Mouse (Mus musculus) heart, postnatal 0 days (tissue): ENCODE results near the gene Arid5a. TPM values are rescaled to one million over a fixed set of nuclear protein-coding genes. Genes with fewer than 3 reads are reported as not detected.

Experiments used
- ATAC-seq: fragments of 200-750 bp; cut with Nextera tagmentation; 2 replicates; pipeline ENCODE4 v1.8.0; 2017; ENCODE audit warnings: low read depth, moderate number of reproducible peaks, moderate library complexity; ENCODE audit not compliant: insufficient read depth
- DNase-seq: peaks from one replicate; pipeline ENCODE4 v3.0.0-alpha.2; 2016; ENCODE audit warnings: low spot score
- H3K27ac ChIP-seq: fragments of 300-500 bp; sonication (generic); 2 replicates; pipeline ENCODE4 v1.5.1; 2014; ENCODE audit warnings: low read depth, mild to moderate bottlenecking
- H3K27me3 ChIP-seq: fragments of 300-500 bp; sonication (generic); 2 replicates; pipeline ENCODE4 v1.6.1; 2014; ENCODE audit warnings: low read length, mixed read lengths; ENCODE audit not compliant: control insufficient read depth, insufficient read depth
- H3K36me3 ChIP-seq: fragments of 300-500 bp; sonication (generic); replicated peaks from 2 replicates; pipeline ENCODE4 v1.6.1; 2014; ENCODE audit warnings: low read length, mixed read lengths; ENCODE audit not compliant: control insufficient read depth, insufficient read depth
- H3K4me1 ChIP-seq: fragments of 300-500 bp; sonication (generic); 2 replicates; pipeline ENCODE4 v1.6.1; 2014; ENCODE audit warnings: antibody characterized with exemption; ENCODE audit not compliant: control insufficient read depth, insufficient read depth
- H3K4me2 ChIP-seq: fragments of 300-500 bp; sonication (generic); 2 replicates; pipeline ENCODE4 v1.6.1; 2014; ENCODE audit warnings: low read depth, mild to moderate bottlenecking, low read length, moderate library complexity
- H3K4me3 ChIP-seq: fragments of 300-500 bp; sonication (generic); 2 replicates; pipeline ENCODE4 v1.5.1; 2014; ENCODE audit warnings: low read depth, low read length
- H3K9ac ChIP-seq: fragments of 300-500 bp; sonication (generic); replicated peaks from 2 replicates; pipeline ENCODE4 v1.6.1; 2014; ENCODE audit warnings: low read depth, low read length, mixed read lengths
- H3K9me3 ChIP-seq: fragments of 300-500 bp; sonication (generic); replicated peaks from 2 replicates; pipeline ENCODE4 v1.6.1; 2016; ENCODE audit warnings: low read length; ENCODE audit not compliant: control insufficient read depth
- CTCF ChIP-seq: IDR thresholded peaks from 2 replicates; pipeline ENCODE4 v1.5.1; 2016; ENCODE audit warnings: antibody characterized with exemption, control low read depth, low read depth
- EP300 ChIP-seq: IDR thresholded peaks from 2 replicates; pipeline ENCODE4 v1.6.1; 2016; ENCODE audit warnings: antibody characterized with exemption, low read depth
- WGBS: fragments of 180-500 bp; shearing (Covaris S2); extraction: QIAGEN DNeasy Blood & Tissue Kit; methylation state at CpG from one replicate; pipeline ENCODE4 v1.1.7; 2014; 5-methylcytosine and 5-hydroxymethylcytosine counted together
- microRNA-seq: library from miRNA; unstranded; fragments of <30 nt; microRNA quantifications from one replicate; pipeline ENCODE4, GENCODE M21; 2016
- polyA plus RNA-seq: library from polyadenylated mRNA; unstranded; fragments of >200 nt; fragmentation: Nextera tagmentation; extraction: Ambion mirVana; gene quantifications from 2 replicates; pipeline ENCODE4 v1.2.1, GENCODE M21; 2015
- total RNA-seq: library from RNA; depleted of rRNA; stranded (reverse); fragments of >200 nt; gene quantifications from 2 replicates; pipeline ENCODE4 v1.2.3, GENCODE M21; 2014; ENCODE audit warnings: low replicate concordance; rRNA removed

The Arid5a gene
- total and polyA plus RNA-seq, 2 experiments from 2014 or later: 8.5 to 13.7 TPM

DNA sequence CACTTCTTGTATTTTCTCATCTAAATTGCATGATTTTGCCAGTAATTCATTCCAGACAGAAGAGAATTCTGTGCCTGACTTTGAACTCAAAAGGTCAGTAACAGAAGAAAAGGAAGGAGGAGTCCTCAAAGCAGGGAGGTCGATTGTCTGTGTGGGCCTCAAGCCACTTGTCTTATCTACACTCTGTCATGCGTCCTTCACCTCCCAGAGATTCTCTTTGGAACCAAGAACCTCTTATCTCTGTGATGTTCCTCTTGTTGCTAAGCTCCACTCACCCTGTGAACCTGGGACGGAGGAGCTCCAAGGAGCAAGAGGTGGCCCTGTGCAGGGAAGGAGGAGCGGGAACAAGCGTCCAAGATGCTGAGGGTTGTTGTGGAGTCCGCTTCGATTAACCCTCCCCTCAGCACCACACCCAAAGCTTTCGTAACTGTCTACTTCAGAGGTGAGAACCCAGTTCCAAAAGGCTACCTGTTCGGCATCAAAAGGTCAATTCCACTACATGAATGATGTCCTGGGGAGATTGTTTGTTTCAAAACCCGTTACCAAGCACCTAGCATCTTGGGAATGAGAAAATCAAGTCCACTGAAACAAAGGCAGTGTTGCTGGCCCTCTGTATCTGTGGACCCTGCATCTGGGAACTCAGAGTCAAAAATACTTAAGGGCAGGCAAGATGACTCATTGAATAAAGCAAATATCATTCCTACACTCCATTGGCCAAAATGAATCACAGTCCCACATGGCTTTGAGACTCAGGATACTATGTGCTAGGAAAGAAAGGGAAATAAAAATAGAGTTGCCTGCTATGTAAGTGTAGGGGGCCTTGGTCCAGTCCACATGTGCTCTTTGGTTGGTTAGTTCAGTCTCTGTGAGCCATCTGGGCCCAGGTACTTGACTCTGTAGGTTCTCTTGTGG, 64.7 kb downstream of the Arid5a start, which contains the start of gene Fer1l5:
Gene Fer1l5 (plus strand): TSS at position 358 of the 912 bp plus-strand sequence.
- Histone ChIP-seq H3K4me3 (no peak within 1 kb of the TSS), H3K27me3 (no peaks in the 10 kb centered on the region), H3K36me3 (no peaks in the 10 kb centered on the region), H3K4me1 (peaks cover 11% of the 10 kb centered on the region), H3K9ac (no peak within 1 kb of the TSS), H3K9me3 (no peaks in the 10 kb centered on the region), H3K4me2 (no peak within 1 kb of the TSS), H3K27ac (no peak within 1 kb of the TSS)
- WGBS: 69% methylated on average over 10 of the region's 10 CpGs
- DNase-seq (no peak), ATAC-seq (no peak)
- TF ChIP-seq CTCF: no peak
- no peak for TF ChIP-seq EP300

Small RNAs within 50 kb of the gene (microRNA-seq; reads per million reads assigned to microRNA genes)
- gene Mir6898: not detected

Other genes with a start within 250 kb of the Arid5a start
- gene Hs6st1, start 239.3 kb upstream of the Arid5a start, total RNA-seq: 31.5 and 39.8 TPM in 2 replicates
- gene Hs6st1, start 239.3 kb upstream of the Arid5a start, polyA plus RNA-seq: 2.7 and 3.2 TPM in 2 replicates
- gene Uggt1, start 63.0 kb upstream of the Arid5a start, total RNA-seq: 26.7 and 58.0 TPM in 2 replicates
- 15.4 and 16.0 TPM in 2 replicates for gene Uggt1, start 63.0 kb upstream of the Arid5a start, polyA plus RNA-seq
- gene Neurl3, start 33.1 kb upstream of the Arid5a start, total RNA-seq: 5.7 and 12.9 TPM in 2 replicates
- gene Neurl3, start 33.1 kb upstream of the Arid5a start, polyA plus RNA-seq: 3.6 and 4.3 TPM in 2 replicates
- gene Kansl3, start 61.4 kb downstream of the Arid5a start, total RNA-seq: 46.3 and 57.4 TPM in 2 replicates
- 26.5 and 29.7 TPM in 2 replicates for gene Kansl3, start 61.4 kb downstream of the Arid5a start, polyA plus RNA-seq
- not detected in 2 replicates for gene Fer1l5, start 64.6 kb downstream of the Arid5a start, total RNA-seq
- gene Fer1l5, start 64.6 kb downstream of the Arid5a start, polyA plus RNA-seq: 0.14 and 0.20 TPM in 2 replicates
- 6.4 and 8.2 TPM in 2 replicates for gene Lman2l, start 137.5 kb downstream of the Arid5a start, total RNA-seq
- gene Lman2l, start 137.5 kb downstream of the Arid5a start, polyA plus RNA-seq: 22.3 and 25.4 TPM in 2 replicates
- 5.2 and 7.4 TPM in 2 replicates for gene Cnnm4, start 163.9 kb downstream of the Arid5a start, total RNA-seq
- 3.6 and 4.2 TPM in 2 replicates for gene Cnnm4, start 163.9 kb downstream of the Arid5a start, polyA plus RNA-seq
- gene Cnnm3, start 204.1 kb downstream of the Arid5a start, total RNA-seq: 10.2 and 21.4 TPM in 2 replicates
- 2.0 and 2.2 TPM in 2 replicates for gene Cnnm3, start 204.1 kb downstream of the Arid5a start, polyA plus RNA-seq
- 62.2 and 93.8 TPM in 2 replicates for gene Ankrd23, start 229.2 kb downstream of the Arid5a start, total RNA-seq
- gene Ankrd23, start 229.2 kb downstream of the Arid5a start, polyA plus RNA-seq: 26.7 and 34.2 TPM in 2 replicates
- not detected in 2 replicates for gene Gm42417, start 231.7 kb downstream of the Arid5a start, total RNA-seq
- gene Gm42417, start 231.7 kb downstream of the Arid5a start, polyA plus RNA-seq: 1.2 TPM in 1 of 2 replicates, not detected in the other
- gene Ankrd39, start 239.7 kb downstream of the Arid5a start, total RNA-seq: 32.7 and 34.9 TPM in 2 replicates
- gene Ankrd39, start 239.7 kb downstream of the Arid5a start, polyA plus RNA-seq: 26.6 and 29.0 TPM in 2 replicates